In the genomic region with DNA sequence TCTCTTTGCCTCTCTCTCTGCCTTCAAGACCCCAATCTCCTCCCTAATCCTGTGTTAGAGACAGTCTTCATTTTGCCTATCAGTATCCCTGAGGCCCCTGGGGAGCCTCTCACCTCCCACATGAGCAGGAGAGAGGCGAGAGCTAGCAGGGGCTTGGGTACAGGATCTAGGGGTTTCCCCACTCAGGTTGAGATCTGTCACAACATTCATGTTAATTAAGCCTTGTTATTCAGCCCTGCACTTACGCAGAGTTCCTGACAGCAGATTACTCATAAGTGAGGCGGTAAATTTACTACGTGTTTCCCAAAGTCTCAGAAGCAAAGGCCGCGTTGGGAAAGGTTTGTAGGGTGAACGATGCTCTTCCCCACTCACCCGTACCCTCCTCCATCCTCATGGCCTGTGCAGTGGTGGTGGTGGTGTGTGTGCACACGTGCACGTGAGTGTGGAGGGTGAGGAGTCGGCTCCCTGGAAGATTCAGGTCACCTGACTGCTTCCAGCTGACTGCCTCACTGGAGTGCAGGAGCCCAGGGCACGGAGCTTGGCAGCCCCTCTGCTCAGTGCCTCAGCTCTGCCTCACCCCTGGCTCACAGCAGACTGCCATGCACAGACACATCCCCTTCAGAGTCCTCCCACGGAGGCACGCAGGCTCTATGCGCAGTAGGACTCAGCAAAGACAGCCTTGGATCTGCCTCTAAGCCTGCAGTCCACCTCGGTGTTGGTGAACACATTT, we compare ENCODE assay signal across 10 mouse cellular contexts. TPM values are rescaled to one million over a fixed set of nuclear protein-coding genes. Genes with fewer than 3 reads are reported as not detected.
DNase-seq lines count a peak whose midpoint lies in the region; ATAC-seq and TF ChIP-seq lines count a peak whose summit lies in the region.
"Had no signal": no experiment of that assay in that cellular context is flagged by ENCODE, and none has a peak within 500 bp of the region (broad histone marks: within the 10 kb centered on the region; RNA-seq: fewer than 3 reads in every experiment).

No protein-coding gene starts in this region.

- H3K36me3 ChIP-seq in lung, embryonic 15.5 days: no peaks in the 10 kb centered on the region
- H3K36me3 ChIP-seq in hindbrain, embryonic 15.5 days: no peaks in the 10 kb centered on the region
- H3K36me3 ChIP-seq: limb, embryonic 15.5 days had no signal

- WGBS in lung, embryonic 15.5 days: 67% methylated on average over 16 of the region's 16 CpGs
- WGBS in lung, adult 2 months: 76% methylated on average over 16 of the region's 16 CpGs
- WGBS in hindbrain, embryonic 15.5 days: 40% methylated on average over 16 of the region's 16 CpGs

- peaks cover 19% of the 10 kb centered on the region for H3K4me1 ChIP-seq in lung, embryonic 15.5 days
- H3K4me1 ChIP-seq in lung, adult 2 months (ENCODE audit: control insufficient read depth, insufficient read depth, low read length): no peaks in the 10 kb centered on the region
- H3K4me1 ChIP-seq in hindbrain, embryonic 15.5 days (replicated peaks): peaks cover 95% of the 10 kb centered on the region

- 0 out of 2 replicates have a peak, but pooled peaks have one; percentile 33 for ATAC-seq in lung, embryonic 15.5 days (ENCODE audit: borderline replicate concordance, extremely low read depth, low FRiP score, low TSS enrichment)
- peak; percentile 15; the same call in 1 of the 2 replicates for ATAC-seq in hindbrain, embryonic 15.5 days (ENCODE audit: low FRiP score, low read depth)
- ATAC-seq: intestine, postnatal 0 days had no signal

- TF ChIP-seq POLR2A in lung, adult 2 months (IDR thresholded peaks at IDR 0.05; ENCODE audit: borderline replicate concordance, extremely low read depth, low read depth, low read length): no peak

- no peaks in the 10 kb centered on the region for H3K27me3 ChIP-seq in lung, embryonic 15.5 days
- H3K27me3 ChIP-seq in hindbrain, embryonic 15.5 days: no peaks in the 10 kb centered on the region
- H3K27me3 ChIP-seq: limb, embryonic 15.5 days had no signal

- no peak overlapping the region for H3K4me2 ChIP-seq in lung, embryonic 15.5 days
- peak overlapping the region; percentile 20; the same call in 1 of the 2 replicates for H3K4me2 ChIP-seq in hindbrain, embryonic 15.5 days
- H3K4me2 ChIP-seq: limb, embryonic 15.5 days had no signal

- no peak overlapping the region for H3K4me3 ChIP-seq in lung, embryonic 15.5 days
- H3K4me3 ChIP-seq in lung, adult 2 months (replicated peaks; ENCODE audit: extremely low read depth, low read depth, low read length): no peak overlapping the region
- H3K4me3 ChIP-seq in hindbrain, embryonic 15.5 days: no peak overlapping the region
- H3K4me3 ChIP-seq: limb, embryonic 15.5 days had no signal

- no peak for TF ChIP-seq CTCF in lung, adult 2 months (IDR thresholded peaks at IDR 0.05; ENCODE audit: insufficient read depth, low read length)

- no peaks in the 10 kb centered on the region for H3K9me3 ChIP-seq in lung, embryonic 15.5 days
- no peaks in the 10 kb centered on the region for H3K9me3 ChIP-seq in hindbrain, embryonic 15.5 days
- H3K9me3 ChIP-seq: limb, embryonic 15.5 days had no signal

- no peak overlapping the region for H3K27ac ChIP-seq in lung, embryonic 15.5 days
- peak overlapping the region; percentile 82 for H3K27ac ChIP-seq in hindbrain, embryonic 15.5 days (replicated peaks)
- H3K27ac ChIP-seq: limb, embryonic 15.5 days had no signal

- no peak overlapping the region for H3K9ac ChIP-seq in lung, embryonic 15.5 days
- no peak overlapping the region for H3K9ac ChIP-seq in hindbrain, embryonic 15.5 days
- H3K9ac ChIP-seq: limb, embryonic 15.5 days had no signal

- DNase-seq in cerebellum, adult 9-11 months: peak; percentile 69
- no peak for DNase-seq in cerebellum, postnatal 4 days (ENCODE audit: low spot score in 2 of 2)
- DNase-seq in lung, adult 2 months: no peak
- DNase-seq in right cerebral cortex, postnatal 25 days: peak; percentile 46
- no peak for DNase-seq in adrenal gland, adult 2 months
- no peak for DNase-seq in thymus, postnatal 36 days

RNA-seq across cellular contexts. Expression of a gene that starts 18.1 kb away (rescaled TPM):
- 1.1 and 1.2 TPM in 2 replicates for polyA plus RNA-seq in lung, embryonic 15.5 days (2015; fragmentation: Nextera tagmentation; extraction: Ambion mirVana)
- polyA plus RNA-seq in lung, adult 2 months (2012; rRNA removed): 2.2 and 2.8 TPM in 2 replicates
- polyA plus RNA-seq in hindbrain, embryonic 15.5 days (2015; fragmentation: Nextera tagmentation; extraction: Ambion mirVana): 60.2 and 60.6 TPM in 2 replicates
- 1 to 10 TPM; 9.5 to 9.8 TPM for total RNA-seq in adrenal gland, adult 2 months (2021)
- 14.0 and 15.9 TPM in 2 replicates for polyA plus RNA-seq in adrenal gland, adult 2 months (2012; rRNA removed)

RNA-seq across cellular contexts. Expression of a gene that starts 59.4 kb away (rescaled TPM):
- 189 and 210 TPM in 2 replicates for polyA plus RNA-seq in lung, embryonic 15.5 days (2015; fragmentation: Nextera tagmentation; extraction: Ambion mirVana)
- 22.3 and 39.3 TPM in 2 replicates for polyA plus RNA-seq in lung, adult 2 months (2012; rRNA removed)
- 98.8 and 117 TPM in 2 replicates for polyA plus RNA-seq in hindbrain, embryonic 15.5 days (2015; fragmentation: Nextera tagmentation; extraction: Ambion mirVana)
- total RNA-seq in adrenal gland, adult 2 months (2021): 10 to 100 TPM; 70.2 to 77.2 TPM
- 15.2 and 17.8 TPM in 2 replicates for polyA plus RNA-seq in adrenal gland, adult 2 months (2012; rRNA removed)

Comparison
In these comparisons a context has a peak if more than half of its experiments do, and no peak if none do; other contexts are left out.
1. DNase-seq: peak in cerebellum, adult 9-11 months (single experiment) and right cerebral cortex, postnatal 25 days (single experiment); none in cerebellum, postnatal 4 days (0 of 2), lung, adult 2 months (single experiment), adrenal gland, adult 2 months (single experiment) and thymus, postnatal 36 days (0 of 2).